ENCODE assay signal across 1 mouse cellular context in genomic region chr7:19130657-19131056, GRCm38 (mm10).
TF ChIP-seq lines count a peak whose summit lies in the region.

No protein-coding gene starts in this region.

TF ChIP-seq in CH12.LX, 34 proteins besides CTCF, POLR2A, EP300 and RAD21 (continued from another document):
- TF ChIP-seq UBTF (IDR thresholded peaks at IDR 0.05; ENCODE audit: low read depth, low read length) (no peak), MAFK (IDR thresholded peaks at IDR 0.05; ENCODE audit: insufficient replicate concordance, low read length) (no peak), HCFC1 (IDR thresholded peaks at IDR 0.05; ENCODE audit: low read depth, low read length) (no peak), ZNF384 (IDR thresholded peaks at IDR 0.05; ENCODE audit: low read depth, low read length) (no peak), MYC (IDR thresholded peaks at IDR 0.05; ENCODE audit: low read depth, low read length) (no peak), NELFE (IDR thresholded peaks at IDR 0.05; ENCODE audit: low read depth, low read length) (no peak), JUND (conservative IDR thresholded peaks at IDR 0.05; ENCODE audit: low read depth, low read length) (no peak), TCF12 (IDR thresholded peaks at IDR 0.05; ENCODE audit: low read depth, low read length) (no peak), SMC3 (IDR thresholded peaks at IDR 0.05; ENCODE audit: low read depth, low read length) (no peak), CHD2 (IDR thresholded peaks at IDR 0.05; ENCODE audit: low read length) (no peak), MEF2A (IDR thresholded peaks at IDR 0.05; ENCODE audit: borderline replicate concordance, low read depth, low read length) (no peak), ZC3H11A (IDR thresholded peaks at IDR 0.05; ENCODE audit: low read depth, low read length) (no peak)
TF ChIP-seq in CH12.LX: peak in this region for 0.
